Mouse (Mus musculus) thymus, adult 2 months (tissue): ENCODE measurements around the gene Sik3. TPM values are rescaled to one million over a fixed set of nuclear protein-coding genes. Genes with fewer than 3 reads are reported as not detected.

Source experiments
- DNase-seq: peaks from one replicate; pipeline ENCODE4 v3.0.0; 2021
- H3K27ac ChIP-seq: fragments of 200-500 bp; 2 replicates; pipeline ENCODE4 v1.5.1; 2012; ENCODE audit warnings: low read length, control low read depth; ENCODE audit not compliant: control insufficient read depth, insufficient read depth
- H3K27me3 ChIP-seq: fragments of 200-500 bp; 2 replicates; pipeline ENCODE4 v1.6.1; 2012; ENCODE audit warnings: mild to moderate bottlenecking, low read length, moderate library complexity, mixed read lengths; ENCODE audit not compliant: control insufficient read depth, insufficient read depth
- H3K36me3 ChIP-seq: fragments of 200-500 bp; 2 replicates; pipeline ENCODE4 v1.6.1; 2012; ENCODE audit warnings: mild to moderate bottlenecking, low read length, moderate library complexity; ENCODE audit not compliant: control insufficient read depth, insufficient read depth
- H3K4me1 ChIP-seq: fragments of 200-500 bp; replicated peaks from 2 replicates; pipeline ENCODE4 v1.6.1; 2012; ENCODE audit warnings: low read length; ENCODE audit not compliant: control insufficient read depth, insufficient read depth
- H3K4me3 ChIP-seq: fragments of 200-500 bp; 2 replicates; pipeline ENCODE4 v1.5.1; 2012; ENCODE audit warnings: mild to moderate bottlenecking, low read length, control low read depth, moderate library complexity; ENCODE audit not compliant: control insufficient read depth, insufficient read depth
- CTCF ChIP-seq: fragments of 200-500 bp; IDR thresholded peaks from 2 replicates; pipeline ENCODE4 v1.5.1; 2012; ENCODE audit warnings: mild to moderate bottlenecking, control low read depth, low read length, moderate library complexity, borderline replicate concordance; ENCODE audit not compliant: control insufficient read depth, poor library complexity, insufficient read depth; ENCODE audit errors: extremely low read depth
- POLR2A ChIP-seq: fragments of 200-500 bp; IDR thresholded peaks from 2 replicates; pipeline ENCODE4 v1.6.1; 2012; ENCODE audit warnings: mild to moderate bottlenecking, low read length, control low read depth, moderate library complexity; ENCODE audit not compliant: control insufficient read depth, poor library complexity, insufficient read depth; ENCODE audit errors: extremely low read depth
- WGBS: fragments of 180-500 bp; shearing (Covaris S2); methylation state at CpG from one replicate; pipeline ENCODE4 v1.1.7; 2018; 5-methylcytosine and 5-hydroxymethylcytosine counted together
- polyA plus RNA-seq: library from polyadenylated mRNA; depleted of rRNA; stranded (reverse); fragments of >200 nt; gene quantifications from 2 replicates; pipeline ENCODE4 v1.2.3, GENCODE M21; 2012

Gene Sik3
- polyA plus RNA-seq, 1 experiment: 29.4 TPM

DNA sequence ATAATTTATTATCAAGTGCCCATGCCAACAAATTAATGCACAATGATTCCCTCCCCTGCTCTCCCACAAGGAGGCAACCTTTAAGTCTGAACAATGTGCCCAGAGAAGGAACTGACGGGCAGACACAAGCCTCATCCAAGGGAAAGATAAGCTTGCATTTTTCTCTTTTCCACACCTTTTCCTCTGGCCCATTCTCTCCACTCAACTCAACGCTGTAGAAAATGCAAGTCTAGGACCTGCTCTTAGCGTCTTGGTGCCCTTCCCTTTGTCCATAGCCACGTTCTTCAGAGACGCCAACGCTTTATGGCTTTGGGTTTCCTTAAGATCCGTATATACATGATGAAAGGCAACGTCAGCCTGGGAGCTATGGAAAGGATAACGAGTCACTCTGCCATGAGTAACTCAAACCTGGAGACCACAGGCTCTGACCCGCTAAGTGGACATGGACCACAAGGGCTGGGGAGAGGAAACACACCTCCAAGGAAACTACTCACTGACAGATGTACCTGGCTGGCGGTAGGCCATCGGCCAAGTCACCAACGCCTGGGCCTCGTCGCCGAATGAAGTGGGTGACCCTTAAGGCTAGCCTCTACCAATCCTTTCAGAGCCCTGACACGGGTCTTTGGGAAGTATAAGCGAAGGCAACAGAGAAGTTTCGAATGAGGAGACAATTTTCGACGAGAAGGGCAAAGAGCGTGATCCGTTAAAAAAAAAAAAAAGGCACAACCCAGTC lies 28.8 kb upstream of the Sik3 start:
- Histone ChIP-seq H3K36me3 (no peaks in the 10 kb centered on the region; the same call in 1 of the 2 replicates), H3K27me3 (no peaks in the 10 kb centered on the region), H3K4me3 (peak overlapping the region; percentile 65), H3K27ac (no peak overlapping the region), H3K4me1 (peaks cover 18% of the 10 kb centered on the region)
- TF ChIP-seq CTCF (no peak), POLR2A (no peak)
- WGBS: 2% methylated on average over 23 of the region's 23 CpGs
- peak; percentile 25 for DNase-seq

- TF ChIP-seq CTCF (0 out of 2 replicates have a peak, but pooled peaks have one; percentile 24), POLR2A (no peak; the same call in 1 of the 2 replicates)
- Histone ChIP-seq H3K36me3 (no peaks in the 10 kb centered on the region), H3K27ac (0 out of 2 replicates have a peak overlapping the region, but pooled peaks have one; percentile 21), H3K4me3 (peak overlapping the region; percentile 65), H3K27me3 (no peaks in the 10 kb centered on the region), H3K4me1 (peaks cover 18% of the 10 kb centered on the region)
- WGBS: under 1% methylated on average over 75 of the region's 76 CpGs
- peak; percentile 91 for DNase-seq
Observed at GRCm38 (mm10) chr9:45984409-45985228, 28.0 kb upstream of the Sik3 start.

- H3K4me1 ChIP-seq: peaks cover 18% of the 10 kb centered on the region
- 3% methylated on average over 4 of the region's 4 CpGs for WGBS
- H3K27ac ChIP-seq: no peak overlapping the region
- no peaks in the 10 kb centered on the region for H3K27me3 ChIP-seq
- DNase-seq: no peak
- no peaks in the 10 kb centered on the region for H3K36me3 ChIP-seq
- TF ChIP-seq POLR2A (no peak), CTCF (no peak)
- peak overlapping the region; percentile 65; the same call in 1 of the 2 replicates for H3K4me3 ChIP-seq
Observed at GRCm38 (mm10) chr9:45985229-45985567, 27.4 kb upstream of the Sik3 start.

DNA sequence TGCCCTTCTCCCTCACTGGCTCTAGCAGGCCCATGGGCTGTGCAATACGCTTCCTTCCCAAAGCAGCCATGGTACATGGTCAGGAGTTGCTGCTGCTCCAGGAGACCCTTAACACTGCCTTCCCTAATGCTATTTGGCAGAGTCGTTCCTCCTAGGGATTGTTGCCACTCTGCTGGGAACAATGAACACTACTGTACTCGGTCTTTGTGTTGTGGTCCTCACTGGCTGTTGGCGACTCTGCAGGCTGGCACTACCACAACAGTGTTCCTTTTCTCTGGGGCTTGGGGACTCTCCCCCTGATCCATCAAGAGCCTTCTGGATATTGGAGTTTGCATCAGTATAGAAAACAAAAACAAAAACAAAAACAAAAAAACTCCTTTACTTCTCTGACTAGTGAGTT lies 13.6 kb upstream of the Sik3 start:
- Histone ChIP-seq H3K4me1 (no peaks in the 10 kb centered on the region), H3K4me3 (no peak overlapping the region), H3K27me3 (no peaks in the 10 kb centered on the region), H3K27ac (no peak overlapping the region), H3K36me3 (no peaks in the 10 kb centered on the region)
- 89% methylated on average over 4 of the region's 4 CpGs for WGBS
- DNase-seq: no peak
- TF ChIP-seq CTCF (no peak), POLR2A (no peak)

DNA sequence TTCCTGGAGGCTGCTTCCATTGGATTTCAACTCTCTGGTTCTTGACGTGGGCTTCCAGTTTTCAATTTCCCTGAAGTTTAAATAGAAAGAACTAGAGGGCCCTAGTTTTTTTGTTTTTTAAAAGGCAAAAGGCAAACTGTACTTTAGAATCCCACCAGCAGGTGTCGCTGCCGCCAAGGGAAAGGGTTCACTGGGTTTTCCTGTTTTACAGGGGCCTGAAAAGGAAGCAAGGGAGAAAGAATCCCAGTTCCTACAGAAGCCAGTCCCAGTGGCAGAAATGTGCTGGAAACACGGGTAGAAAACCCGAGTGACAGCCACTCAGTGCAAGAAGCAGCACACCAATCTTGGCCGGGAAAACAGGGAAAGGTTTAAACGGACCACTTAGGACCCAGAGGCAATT lies 8.9 kb upstream of the Sik3 start:
- H3K27ac ChIP-seq: no peak overlapping the region
- TF ChIP-seq CTCF (no peak), POLR2A (no peak)
- H3K27me3 ChIP-seq: no peaks in the 10 kb centered on the region
- WGBS: 26% methylated on average over 7 of the region's 7 CpGs
- H3K4me1 ChIP-seq: no peaks in the 10 kb centered on the region
- H3K4me3 ChIP-seq: no peak overlapping the region
- H3K36me3 ChIP-seq: no peaks in the 10 kb centered on the region
- peak; percentile 79 for DNase-seq

GRCm38 (mm10) chr9:46004529-46004928 lies 8.1 kb upstream of the Sik3 start:
- Histone ChIP-seq H3K4me3 (no peak overlapping the region), H3K27ac (no peak overlapping the region), H3K4me1 (peaks cover 3% of the 10 kb centered on the region; the same call in 1 of the 2 replicates), H3K36me3 (no peaks in the 10 kb centered on the region), H3K27me3 (no peaks in the 10 kb centered on the region)
- WGBS: 95% methylated on average over 3 of the region's 3 CpGs
- DNase-seq: no peak
- TF ChIP-seq POLR2A: no peak
- no peak for TF ChIP-seq CTCF
